Mouse (Mus musculus): ENCODE measurements around the gene Pigl.

Gene Pigl

GRCm38 (mm10) chr11:62537089-62537488 lies 78.8 kb downstream of the Pigl start:
- no peak for DNase-seq

- no peak for DNase-seq
Observed at GRCm38 (mm10) chr11:62537590-62537989, 79.3 kb downstream of the Pigl start.

GRCm38 (mm10) chr11:62538321-62539088 lies 80.2 kb downstream of the Pigl start:
- no peak for DNase-seq

- peak; percentile 65 for DNase-seq
Observed at GRCm38 (mm10) chr11:62539089-62539890, 81.0 kb downstream of the Pigl start, which contains the start of gene Cenpv. TSS of gene Cenpv (minus strand) at chr11:62539261.

- no peak for DNase-seq
Observed at GRCm38 (mm10) chr11:62540167-62540566, 81.9 kb downstream of the Pigl start.

GRCm38 (mm10) chr11:62540969-62541368 lies 82.7 kb downstream of the Pigl start:
- no peak for DNase-seq

- no peak for DNase-seq
Observed at GRCm38 (mm10) chr11:62541581-62541980, 83.3 kb downstream of the Pigl start.

- DNase-seq = no peak
Observed at GRCm38 (mm10) chr11:62543991-62544390, 85.7 kb downstream of the Pigl start.

GRCm38 (mm10) chr11:62549782-62550181 lies 91.5 kb downstream of the Pigl start:
- DNase-seq = peak; percentile 69

GRCm38 (mm10) chr11:62550227-62550685 lies 92.0 kb downstream of the Pigl start:
- peak; percentile 61 for DNase-seq

GRCm38 (mm10) chr11:62550727-62551225 lies 92.5 kb downstream of the Pigl start, which contains the start of gene Ubb:
TSS of gene Ubb (plus strand) at chr11:62551171.
- peak; percentile 100 for DNase-seq

GRCm38 (mm10) chr11:62551226-62552119 lies 93.2 kb downstream of the Pigl start:
- DNase-seq = peak; percentile 88

GRCm38 (mm10) chr11:62553186-62553585 lies 94.9 kb downstream of the Pigl start:
- DNase-seq = no peak

- no peak for DNase-seq
Observed at GRCm38 (mm10) chr11:62553633-62554032, 95.4 kb downstream of the Pigl start.

- no peak for DNase-seq
Observed at GRCm38 (mm10) chr11:62554163-62554855, 96.0 kb downstream of the Pigl start.

GRCm38 (mm10) chr11:62554934-62555517 lies 96.8 kb downstream of the Pigl start:
- DNase-seq = no peak

GRCm38 (mm10) chr11:62555896-62556412 lies 97.7 kb downstream of the Pigl start:
- DNase-seq = no peak

- no peak for DNase-seq
Observed at GRCm38 (mm10) chr11:62557205-62557604, 98.9 kb downstream of the Pigl start.

- no peak for DNase-seq
Observed at GRCm38 (mm10) chr11:62558152-62558551, 99.9 kb downstream of the Pigl start.

GRCm38 (mm10) chr11:62558961-62559646 lies 100.8 kb downstream of the Pigl start:
- no peak for DNase-seq

Data from layer of hippocampus, adult 9-11 months (tissue).